Mouse (Mus musculus): ENCODE data around the gene Pigh. TPM values are rescaled to one million over a fixed set of nuclear protein-coding genes. Genes with fewer than 3 reads are reported as not detected.

The Pigh gene
- polyA plus RNA-seq, 1 experiment from 2014 or later: 36.6 TPM

- WGBS: 98% methylated on average over 2 of the region's 2 CpGs
- H3K27ac ChIP-seq (ENCODE audit: low read length): no peak overlapping the region
- H3K4me3 ChIP-seq (ENCODE audit: low read length): no peak overlapping the region
- no peak overlapping the region for H3K4me2 ChIP-seq (replicated peaks; ENCODE audit: low read depth, low read length)
- no peak overlapping the region for H3K9ac ChIP-seq (replicated peaks; ENCODE audit: low read length)
- H3K36me3 ChIP-seq (ENCODE audit: insufficient read depth, low read length): no peaks in the 10 kb centered on the region
- no peaks in the 10 kb centered on the region for H3K9me3 ChIP-seq (ENCODE audit: low read length)
- no peaks in the 10 kb centered on the region for H3K27me3 ChIP-seq (ENCODE audit: insufficient read depth, low read length)
- H3K4me1 ChIP-seq (ENCODE audit: insufficient read depth, low read length): peaks cover 5% of the 10 kb centered on the region; the same call in 1 of the 2 replicates
- no peak for ATAC-seq (ENCODE audit: low FRiP score, low TSS enrichment)
These were observed 55.1 kb downstream of the Pigh start for GRCm38 (mm10) chr12:79034331-79034730.

Other genes starting within 250 kb of the Pigh start
- gene Atp6v1d, start 228.0 kb downstream of the Pigh start, polyA plus RNA-seq (2015; fragmentation: Nextera tagmentation; extraction: Ambion mirVana): 66.1 and 69.7 TPM in 2 replicates
- gene Eif2s1, start 227.8 kb downstream of the Pigh start, polyA plus RNA-seq (2015; fragmentation: Nextera tagmentation; extraction: Ambion mirVana): 209 and 236 TPM in 2 replicates
- 4.0 and 4.7 TPM in 2 replicates for gene Plek2, start 182.7 kb downstream of the Pigh start, polyA plus RNA-seq (2015; fragmentation: Nextera tagmentation; extraction: Ambion mirVana)
- 4.7 and 5.3 TPM in 2 replicates for gene Tmem229b, start 82.0 kb downstream of the Pigh start, polyA plus RNA-seq (2015; fragmentation: Nextera tagmentation; extraction: Ambion mirVana)
- gene Plekhh1, start 60.5 kb downstream of the Pigh start, polyA plus RNA-seq (2015; fragmentation: Nextera tagmentation; extraction: Ambion mirVana): 6.5 and 7.4 TPM in 2 replicates
- 17.6 and 17.9 TPM in 2 replicates for gene Arg2, start 41.1 kb upstream of the Pigh start, polyA plus RNA-seq (2015; fragmentation: Nextera tagmentation; extraction: Ambion mirVana)
- 98.6 and 106 TPM in 2 replicates for gene Vti1b, start 83.0 kb upstream of the Pigh start, polyA plus RNA-seq (2015; fragmentation: Nextera tagmentation; extraction: Ambion mirVana)
- 27.4 and 28.0 TPM in 2 replicates for gene Rdh11, start 102.6 kb upstream of the Pigh start, polyA plus RNA-seq (2015; fragmentation: Nextera tagmentation; extraction: Ambion mirVana)
- 3.5 and 4.2 TPM in 2 replicates for gene Rdh12, start 119.3 kb upstream of the Pigh start, polyA plus RNA-seq (2015; fragmentation: Nextera tagmentation; extraction: Ambion mirVana)
- gene Zfyve26, start 206.7 kb upstream of the Pigh start, polyA plus RNA-seq (2015; fragmentation: Nextera tagmentation; extraction: Ambion mirVana): 11.2 and 17.7 TPM in 2 replicates
- gene Rad51b, start 207.6 kb upstream of the Pigh start, polyA plus RNA-seq (2015; fragmentation: Nextera tagmentation; extraction: Ambion mirVana): 8.0 and 8.9 TPM in 2 replicates